Mouse (Mus musculus) adrenal gland, adult (tissue): ENCODE results near the gene Gm4559.
"Not testable (repeated sequence)": the region's sequence is repeated elsewhere in the genome, so short reads cannot be mapped to it uniquely, and the experiment has no call there.

Experiments
- DNase-seq, 2 experiments: peaks; one replicate each; pipeline ENCODE4 v3.0.0; 2022 to 2023; ENCODE audit warnings: low spot score in 1 of 2; ENCODE audit not compliant: inconsistent age in 2 of 2

The Gm4559 gene

DNA sequence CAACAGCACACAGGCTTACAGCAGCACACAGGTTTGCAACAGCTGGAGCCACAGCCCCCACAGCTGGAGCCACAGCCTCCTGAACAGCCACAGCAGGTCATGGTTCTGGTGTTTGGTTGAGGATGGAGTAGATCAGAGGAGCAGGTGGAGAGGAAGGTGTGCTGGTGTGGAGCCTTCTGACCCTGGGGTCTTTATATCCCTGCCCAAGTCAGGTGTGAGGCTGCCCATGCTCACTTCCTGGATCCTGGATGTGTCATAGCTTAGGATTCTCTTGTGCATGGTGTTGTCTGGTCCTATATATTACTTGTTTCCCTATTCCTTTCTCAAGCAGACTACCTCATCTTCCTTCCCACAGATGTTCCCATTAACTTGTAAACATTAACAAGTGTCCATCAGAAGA is at the start of gene Gm4559:
TSS of gene Gm4559 (minus strand) at position 101 of the 400 bp plus-strand sequence.
- DNase-seq: not testable (repeated sequence)

- no peak for DNase-seq
Observed at GRCm38 (mm10) chr7:142323396-142324117, 49.4 kb upstream of the Gm4559 start.

DNA sequence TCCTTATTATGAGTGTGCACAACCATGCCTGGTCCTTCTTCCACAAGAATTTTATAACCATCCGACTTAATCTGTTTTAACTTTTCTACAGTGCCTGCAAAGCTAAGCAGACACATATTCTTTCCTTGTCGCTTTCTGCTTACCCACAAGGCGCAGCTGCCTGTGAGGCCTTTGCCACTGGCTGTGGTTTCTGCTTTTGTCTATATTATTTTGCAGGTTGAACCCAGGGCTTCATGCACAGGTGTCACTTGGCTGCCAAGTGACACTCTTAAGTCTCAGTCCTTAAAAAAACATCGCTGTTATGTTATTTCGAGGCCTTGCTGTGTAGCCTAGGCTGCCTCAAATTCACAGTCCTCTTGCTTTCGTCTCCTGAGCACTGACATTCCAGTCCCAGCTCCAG is 48.5 kb upstream of the Gm4559 start:
- no peak for DNase-seq

GRCm38 (mm10) chr7:142321637-142322306 is 47.6 kb upstream of the Gm4559 start:
- DNase-seq: not testable (repeated sequence)

- DNase-seq: peak in 1 of 2 experiments; percentile 37
Observed at GRCm38 (mm10) chr7:142320906-142321305, 46.7 kb upstream of the Gm4559 start.

DNA sequence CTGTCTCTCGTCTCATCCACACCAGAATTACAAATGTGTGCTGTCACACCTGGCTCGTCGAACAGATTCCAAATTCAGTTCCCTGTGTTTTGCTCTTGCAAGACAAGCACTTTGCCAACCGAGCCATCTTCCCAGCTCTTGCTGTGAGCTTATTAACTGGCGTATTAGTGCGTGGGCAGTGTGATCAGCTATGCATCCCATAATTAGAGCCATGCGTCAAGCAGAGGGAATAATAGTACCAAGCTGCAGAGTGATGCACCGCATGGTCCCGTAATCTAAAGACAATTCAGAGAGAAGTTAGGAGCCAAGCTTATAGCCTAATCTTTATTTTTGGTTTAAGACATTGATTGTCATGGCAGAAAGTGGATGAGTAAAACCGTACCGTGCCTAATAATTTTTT is 45.0 kb upstream of the Gm4559 start:
- no peak for DNase-seq

- DNase-seq: no peak
Observed at GRCm38 (mm10) chr7:142317216-142317615, 43.1 kb upstream of the Gm4559 start.

GRCm38 (mm10) chr7:142316558-142316957 is 42.4 kb upstream of the Gm4559 start:
- peak; percentile 33 to 79 for DNase-seq

DNA sequence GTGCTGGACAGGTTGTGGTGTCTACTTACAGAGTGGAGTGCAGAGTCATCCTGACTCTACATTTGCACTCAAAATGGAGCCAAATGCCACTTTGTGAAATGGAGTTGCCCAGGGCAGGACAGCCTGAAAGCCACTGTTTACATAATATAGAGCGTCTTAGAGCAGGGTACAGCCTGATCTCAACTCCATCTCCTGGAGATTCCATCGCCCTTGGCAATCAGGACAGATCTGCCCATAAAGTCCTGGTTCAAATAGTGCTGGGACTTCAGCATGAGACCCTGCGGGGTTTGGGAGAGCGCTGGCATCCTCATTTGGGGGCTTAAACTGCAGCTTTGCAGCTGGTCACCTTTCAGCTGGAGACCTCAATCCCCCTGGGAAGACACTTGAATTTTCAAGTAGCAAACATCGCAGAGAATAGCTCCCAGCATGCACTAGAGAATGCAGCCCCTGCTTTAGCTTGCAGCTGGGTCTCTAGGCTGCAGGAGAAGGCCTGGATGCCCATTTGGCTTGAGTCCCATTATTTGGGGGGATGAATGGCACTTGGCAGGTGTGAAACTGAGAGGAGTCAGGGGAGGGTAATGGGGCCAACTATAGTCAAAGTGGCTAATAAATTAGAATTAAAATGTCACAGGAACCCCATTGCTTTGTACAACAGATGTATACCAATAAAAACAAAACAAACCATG is 40.6 kb upstream of the Gm4559 start:
- DNase-seq: no peak

GRCm38 (mm10) chr7:142303929-142304328 is 29.8 kb upstream of the Gm4559 start:
- DNase-seq: not testable (repeated sequence)

- no peak for DNase-seq
Observed at GRCm38 (mm10) chr7:142303249-142303648, 29.1 kb upstream of the Gm4559 start, which contains the start of gene Krtap5-4. Krtap5-4 (plus strand) TSS chr7:142303549.

DNA sequence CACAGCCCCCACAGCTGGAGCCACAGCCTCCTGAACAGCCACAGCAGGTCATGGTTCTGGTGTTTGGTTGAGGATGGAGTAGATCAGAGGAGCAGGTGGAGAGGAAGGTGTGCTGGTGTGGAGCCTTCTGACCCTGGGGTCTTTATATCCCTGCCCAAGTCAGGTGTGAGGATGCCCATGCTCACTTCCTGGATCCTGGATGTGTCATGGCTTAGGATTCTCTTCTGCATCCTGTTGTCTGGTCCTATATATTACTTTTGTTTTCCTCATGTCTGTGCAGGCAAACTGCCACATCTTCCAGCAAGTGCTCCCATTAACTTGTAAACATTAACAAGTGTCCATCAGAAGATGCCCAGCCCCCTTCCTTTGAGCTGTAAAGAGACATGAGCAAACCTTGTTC is 22.9 kb upstream of the Gm4559 start, which contains the start of gene Krtap5-1:
TSS of gene Krtap5-1 (minus strand) at position 101 of the 400 bp plus-strand sequence.
- not testable (repeated sequence) for DNase-seq

DNA sequence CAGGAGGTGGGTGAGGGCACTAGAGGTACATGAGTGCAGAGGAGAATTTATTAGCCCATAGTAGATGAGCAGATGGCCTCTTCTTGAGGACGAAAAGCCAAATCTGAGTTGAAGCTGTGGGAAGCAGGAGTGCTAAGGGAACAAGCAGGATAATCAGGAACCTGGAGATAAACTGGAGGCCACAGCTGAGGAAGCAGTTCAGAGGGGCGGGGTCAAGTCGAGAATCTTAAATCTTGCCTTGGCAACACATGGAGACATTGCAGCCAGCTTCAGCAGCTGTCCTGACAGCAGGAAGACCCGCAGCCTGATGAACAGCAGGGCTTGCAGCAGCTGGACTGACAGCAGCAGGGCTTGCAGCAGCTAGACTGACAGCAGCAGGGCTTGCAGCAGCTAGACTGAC is 21.9 kb upstream of the Gm4559 start:
- DNase-seq: peak in 1 of 2 experiments; percentile 33

- no peak for DNase-seq
Observed at GRCm38 (mm10) chr7:142295418-142295817, 21.3 kb upstream of the Gm4559 start.

- peak in 1 of 2 experiments; percentile 57 for DNase-seq
Observed at GRCm38 (mm10) chr7:142293851-142294250, 19.7 kb upstream of the Gm4559 start.

DNA sequence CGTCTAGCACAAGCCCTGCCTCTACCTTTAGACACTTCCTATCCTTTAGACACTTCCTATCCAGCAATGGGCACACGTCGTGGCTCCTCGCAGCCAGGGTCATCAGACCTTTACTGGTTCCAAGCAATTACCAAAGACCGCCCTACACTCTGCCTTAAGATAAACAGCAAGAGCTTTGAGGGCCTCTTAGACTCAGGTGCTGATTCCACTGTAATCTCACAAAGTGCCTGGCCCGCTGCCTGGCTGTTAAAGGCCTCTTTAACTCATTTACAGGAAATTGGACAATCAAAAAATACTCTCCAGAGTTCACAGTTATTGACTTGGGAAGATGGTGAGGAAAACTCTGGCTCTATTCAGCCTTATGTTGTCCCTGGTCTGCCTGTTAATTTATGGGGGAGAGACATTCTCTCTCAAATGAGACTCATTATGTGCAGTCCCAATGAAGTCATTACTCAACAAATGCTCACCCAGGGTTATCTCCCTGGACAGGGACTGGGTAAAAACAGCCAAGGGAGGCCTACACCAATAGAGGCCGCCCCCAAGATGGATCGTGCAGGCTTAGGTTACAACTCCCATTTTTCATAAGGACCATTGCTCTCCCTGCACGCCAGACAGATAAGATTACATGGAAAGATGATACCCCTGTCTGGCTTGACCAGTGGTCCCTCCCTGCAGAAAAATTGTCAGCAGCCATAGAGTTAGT is 11.9 kb upstream of the Gm4559 start:
- not testable (repeated sequence) for DNase-seq

DNA sequence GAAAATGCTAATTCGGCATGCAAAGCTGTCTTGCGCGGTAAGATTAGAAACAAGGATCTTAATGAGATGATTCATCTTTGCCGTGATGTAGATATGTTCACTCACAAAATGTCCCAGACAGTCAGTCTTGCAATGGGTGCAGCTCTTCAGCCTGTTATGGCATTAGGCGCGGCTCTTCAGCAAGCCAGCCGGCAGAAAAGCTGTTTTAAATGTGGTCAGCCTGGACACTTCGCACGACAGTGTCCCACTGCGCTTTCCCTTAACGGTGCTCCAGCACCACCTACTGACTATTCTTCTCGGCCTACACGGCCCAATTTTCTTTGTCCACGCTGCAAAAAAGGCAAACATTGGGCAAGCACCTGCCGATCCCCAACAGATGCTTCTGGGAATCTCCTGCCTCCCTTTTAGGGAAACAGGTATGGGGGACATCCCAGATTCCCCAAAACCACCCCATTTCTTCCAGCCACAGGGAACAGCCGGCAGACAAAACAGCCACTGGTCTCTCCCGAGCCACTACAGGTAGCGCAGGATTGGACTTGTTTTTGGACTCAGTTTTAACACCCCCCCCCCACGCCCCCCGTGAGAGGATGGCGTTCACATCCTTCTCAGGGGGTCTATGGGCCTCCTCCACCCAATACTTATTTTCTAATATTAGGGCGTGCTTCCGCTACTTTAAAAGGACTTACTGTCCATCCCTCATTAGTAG is 11.1 kb upstream of the Gm4559 start:
- peak; percentile 55 to 86 for DNase-seq

GRCm38 (mm10) chr7:142284615-142285080 is 10.5 kb upstream of the Gm4559 start:
- peak; percentile 90 to 97 for DNase-seq

GRCm38 (mm10) chr7:142284023-142284591 is 9.9 kb upstream of the Gm4559 start:
- peak; percentile 62 to 87 for DNase-seq

GRCm38 (mm10) chr7:142282847-142283246 is 8.7 kb upstream of the Gm4559 start:
- peak; percentile 34 to 66 for DNase-seq
